Mouse (Mus musculus) lung, adult 2 months (tissue): Measurements from ENCODE around the gene March1.

Experiments
- CTCF ChIP-seq: fragments of 200-500 bp; IDR thresholded peaks from 2 replicates; pipeline ENCODE4 v1.5.1; 2011; ENCODE audit warnings: mild to moderate bottlenecking, low read length, control low read depth; ENCODE audit not compliant: insufficient read depth
- POLR2A ChIP-seq: fragments of 200-500 bp; IDR thresholded peaks from 2 replicates; pipeline ENCODE4 v1.6.1; 2011; ENCODE audit warnings: low read depth, mild to moderate bottlenecking, control low read depth, low read length, borderline replicate concordance; ENCODE audit errors: extremely low read depth

GRCm38 (mm10) chr8:66437929-66438328 lies 820.2 kb downstream of the March1 start:
- TF ChIP-seq CTCF (no peak), POLR2A (no peak)
